Mouse (Mus musculus): ENCODE results near the gene Fitm2. TPM values are rescaled to one million over a fixed set of nuclear protein-coding genes. Genes with fewer than 3 reads are reported as not detected.

Fitm2 gene
- polyA plus RNA-seq (2021; fragmentation: Nextera tagmentation) = 7.7 and 8.3 TPM in 2 replicates
- long read RNA-seq, experiment 1, transcript Fitm2-201 (2 exons, 3,967 nt) = major isoform, 21 of 52 reads
- long read RNA-seq, experiment 1, partial matches to known transcripts = 1 of 52 reads
- long read RNA-seq, experiment 1, other reads (novel, unspliced or antisense) = 30 of 52 reads
- long read RNA-seq, experiment 2, partial matches to known transcripts = 0 of 18 reads
- long read RNA-seq, experiment 2, other reads (novel, unspliced or antisense) = 14 of 18 reads

DNA sequence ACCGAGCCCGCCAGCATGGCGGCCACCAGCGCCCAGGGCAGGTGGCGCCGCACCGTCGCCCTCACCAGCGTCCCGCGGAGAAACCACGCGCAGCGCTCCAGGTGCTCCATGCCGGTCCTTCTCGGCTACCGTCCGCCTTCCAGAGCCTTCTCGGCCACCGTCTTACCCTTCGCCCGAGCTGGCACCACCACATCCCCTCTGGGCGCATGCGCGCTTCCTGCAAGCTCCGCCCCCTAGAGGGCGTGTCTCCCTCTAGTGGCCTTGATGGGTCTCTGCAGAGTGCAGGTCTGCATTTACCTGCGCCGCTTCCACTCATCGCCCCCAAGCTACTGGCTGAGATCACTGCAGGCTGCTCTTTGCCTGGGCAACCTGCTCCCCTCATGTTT is at the start of gene Fitm2:
Gene Fitm2, minus strand, starts transcription at position 164 of the 386 bp plus-strand sequence.

DNA sequence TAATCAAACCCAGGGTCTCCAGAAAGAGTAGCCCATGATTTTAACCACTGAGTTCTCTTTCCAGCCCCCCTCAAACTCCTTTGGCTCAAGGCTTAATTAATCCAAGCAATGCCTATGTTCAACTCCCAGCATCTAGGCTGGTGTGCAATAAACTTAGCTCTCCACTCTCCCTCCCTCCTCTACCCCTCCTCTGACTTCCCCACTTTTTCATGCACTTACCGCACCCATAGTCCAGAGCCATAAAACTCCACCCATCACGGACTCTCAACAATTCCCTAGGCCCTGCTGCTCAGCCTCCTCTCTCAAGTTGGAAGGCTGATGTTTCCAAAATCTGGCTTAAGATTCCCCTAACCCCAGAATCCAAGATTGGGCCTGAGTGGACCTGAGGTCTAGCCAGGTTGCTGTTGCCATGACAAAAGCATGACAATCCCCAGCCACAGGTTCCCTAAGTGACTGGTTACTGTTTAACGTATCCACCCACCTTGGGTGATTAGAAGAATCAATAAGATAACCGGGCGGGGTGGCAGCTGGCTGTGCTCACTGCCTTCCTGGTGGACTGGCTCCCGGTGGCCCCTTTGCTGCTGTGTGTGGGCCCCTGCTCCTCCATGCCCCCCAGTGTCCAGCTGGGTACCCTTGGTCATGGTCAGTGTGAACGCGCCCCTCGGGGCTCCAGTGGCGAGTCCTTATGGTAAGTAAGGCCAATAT is 34.0 kb upstream of the Fitm2 start, which contains the start of gene Hnf4a:
Gene Hnf4a, plus strand, starts transcription at position 509 of the 705 bp plus-strand sequence.

DNA sequence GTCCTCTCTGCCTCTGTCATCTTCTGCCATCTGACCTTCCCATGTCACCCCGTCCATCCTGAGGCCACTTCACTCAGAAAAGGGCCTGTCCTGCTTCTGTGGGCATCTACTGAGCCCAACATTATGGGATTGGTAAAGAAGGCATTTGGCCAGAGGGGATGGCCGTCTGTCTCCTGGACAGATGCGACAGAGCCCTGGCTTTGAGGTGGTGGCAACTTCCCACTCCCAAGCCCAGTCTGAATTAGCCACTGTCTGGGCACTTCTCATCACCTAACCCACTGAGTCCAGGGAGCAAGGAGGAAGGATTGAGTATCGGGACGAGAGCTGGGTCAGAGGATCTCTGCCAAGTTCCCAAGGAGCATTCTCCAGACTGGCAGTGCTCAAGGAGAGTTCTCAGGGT is 19.6 kb upstream of the Fitm2 start, which contains the start of gene R3hdml:
Gene R3hdml, plus strand, starts transcription at position 301 of the 400 bp plus-strand sequence.

DNA sequence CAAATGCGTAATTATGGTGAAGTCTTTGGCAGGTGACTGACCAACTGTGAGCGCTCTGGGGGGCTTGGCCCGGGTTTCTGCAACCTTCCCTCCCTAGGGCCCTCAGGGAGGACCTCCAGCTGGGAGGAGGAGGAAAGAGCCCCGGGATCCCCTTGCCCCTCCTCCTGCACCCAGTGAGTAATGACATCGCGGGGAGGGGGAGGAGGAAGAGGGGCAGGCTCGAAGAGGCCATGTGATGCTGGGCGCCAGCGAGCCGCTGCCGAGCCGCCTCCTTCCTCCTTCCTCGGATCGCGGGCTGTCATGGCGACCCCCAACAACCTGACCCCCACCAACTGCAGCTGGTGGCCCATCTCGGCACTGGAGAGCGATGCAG is 34.2 kb downstream of the Fitm2 start, which contains the start of gene Gdap1l1:
Gene Gdap1l1, plus strand, starts transcription at position 231 of the 373 bp plus-strand sequence.

DNA sequence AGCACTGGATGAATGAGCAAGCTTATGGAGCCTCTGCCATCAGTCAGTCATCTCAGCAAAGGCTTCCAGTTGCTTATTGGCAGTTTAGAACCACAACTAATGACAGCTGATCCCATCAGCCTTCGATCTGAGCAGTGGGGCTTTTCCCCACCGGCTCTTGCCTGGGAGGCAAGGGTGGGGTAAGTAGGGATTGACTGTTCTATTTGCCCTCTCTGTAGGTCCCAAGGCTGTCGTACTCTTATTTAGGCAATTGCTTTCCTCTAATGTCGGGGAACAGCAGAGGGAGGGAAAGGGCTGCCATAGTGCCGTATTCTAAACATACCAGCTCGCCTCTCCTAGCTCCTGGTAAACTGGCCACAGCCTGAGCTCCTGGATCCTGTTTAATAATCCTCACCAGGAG is 47.8 kb downstream of the Fitm2 start, which contains the start of gene Oser1:
Gene Oser1, minus strand, starts transcription at position 101 of the 400 bp plus-strand sequence.

Other genes starting within 250 kb of the Fitm2 start
- 0.18 and 0.23 TPM in 2 replicates for gene Jph2, start 74.6 kb downstream of the Fitm2 start, polyA plus RNA-seq (2021; fragmentation: Nextera tagmentation)
- 29.6 and 38.1 TPM in 2 replicates for gene Oser1, start 47.9 kb downstream of the Fitm2 start, polyA plus RNA-seq (2021; fragmentation: Nextera tagmentation)
- 81.2 and 95.8 TPM in 2 replicates for gene Gdap1l1, start 34.2 kb downstream of the Fitm2 start, polyA plus RNA-seq (2021; fragmentation: Nextera tagmentation)
- not detected in 2 replicates for gene R3hdml, start 19.7 kb upstream of the Fitm2 start, polyA plus RNA-seq (2021; fragmentation: Nextera tagmentation)
- gene Hnf4a, start 34.2 kb upstream of the Fitm2 start, polyA plus RNA-seq (2021; fragmentation: Nextera tagmentation) = not detected in 2 replicates
- gene Ttpal, start 129.7 kb upstream of the Fitm2 start, polyA plus RNA-seq (2021; fragmentation: Nextera tagmentation) = 32.5 and 36.4 TPM in 2 replicates
- gene Serinc3, start 172.5 kb upstream of the Fitm2 start, polyA plus RNA-seq (2021; fragmentation: Nextera tagmentation) = 31.1 and 48.0 TPM in 2 replicates
- gene Pkig, start 185.8 kb upstream of the Fitm2 start, polyA plus RNA-seq (2021; fragmentation: Nextera tagmentation) = 258 and 346 TPM in 2 replicates

Measured in left cerebral cortex, adult 6 months (tissue).